Mouse (Mus musculus) heart, postnatal 4 days (tissue): ENCODE data around the gene Rbm5. TPM values are rescaled to one million over a fixed set of nuclear protein-coding genes. Genes with fewer than 3 reads are reported as not detected.

Experiments used
- DNase-seq: peaks from one replicate; pipeline ENCODE4 v3.0.0; 2021
- total RNA-seq, 2 experiments: library from RNA; stranded (reverse); gene quantifications; 2 replicates each; pipeline ENCODE4 v1.2.3; 2021

Gene Rbm5
- total RNA-seq = 10 to 100 TPM; 65.4 to 73.1 TPM

GRCm38 (mm10) chr9:107770374-107771290 is at the start of gene Rbm5:
Rbm5 (minus strand) TSS chr9:107770996.
- DNase-seq = peak; percentile 95

GRCm38 (mm10) chr9:107812132-107812531 is 41.3 kb upstream of the Rbm5 start:
- no peak for DNase-seq

GRCm38 (mm10) chr9:107810985-107811384 is 40.2 kb upstream of the Rbm5 start:
- DNase-seq = no peak

- no peak for DNase-seq
Measured at GRCm38 (mm10) chr9:107791714-107792113, 20.9 kb upstream of the Rbm5 start.

GRCm38 (mm10) chr9:107782536-107783203 is 11.9 kb upstream of the Rbm5 start:
- DNase-seq = no peak

GRCm38 (mm10) chr9:107776809-107777208 is 6.0 kb upstream of the Rbm5 start:
- DNase-seq = no peak

GRCm38 (mm10) chr9:107774411-107774810 is 3.6 kb upstream of the Rbm5 start:
- DNase-seq = no peak

- DNase-seq = no peak
Measured at GRCm38 (mm10) chr9:107771782-107772181, 986 bp upstream of the Rbm5 start.

- DNase-seq = no peak
Measured at GRCm38 (mm10) chr9:107770037-107770373, 791 bp downstream of the Rbm5 start.

GRCm38 (mm10) chr9:107769445-107770000 is 1.3 kb downstream of the Rbm5 start:
- no peak for DNase-seq

GRCm38 (mm10) chr9:107768851-107769250 is 1.9 kb downstream of the Rbm5 start:
- no peak for DNase-seq

GRCm38 (mm10) chr9:107759593-107759992 is 11.2 kb downstream of the Rbm5 start:
- no peak for DNase-seq

GRCm38 (mm10) chr9:107750378-107750777 is 20.4 kb downstream of the Rbm5 start:
- DNase-seq = no peak

GRCm38 (mm10) chr9:107748063-107748462 is 22.7 kb downstream of the Rbm5 start:
- no peak for DNase-seq

GRCm38 (mm10) chr9:107747310-107747709 is 23.5 kb downstream of the Rbm5 start:
- DNase-seq = no peak

GRCm38 (mm10) chr9:107746679-107747078 is 24.1 kb downstream of the Rbm5 start:
- DNase-seq = no peak

GRCm38 (mm10) chr9:107744061-107744460 is 26.7 kb downstream of the Rbm5 start:
- no peak for DNase-seq

GRCm38 (mm10) chr9:107738841-107739202 is 32.0 kb downstream of the Rbm5 start:
- DNase-seq = peak; percentile 59

- peak; percentile 93 for DNase-seq
Measured at GRCm38 (mm10) chr9:107738020-107738840, 32.6 kb downstream of the Rbm5 start.

GRCm38 (mm10) chr9:107736185-107736485 is 34.7 kb downstream of the Rbm5 start:
- DNase-seq = no peak

GRCm38 (mm10) chr9:107735356-107736184 is 35.2 kb downstream of the Rbm5 start:
- peak; percentile 8 for DNase-seq

GRCm38 (mm10) chr9:107734567-107734971 is 36.2 kb downstream of the Rbm5 start:
- no peak for DNase-seq
